8 mouse cellular contexts compared by ENCODE assay signal in the genomic region with DNA sequence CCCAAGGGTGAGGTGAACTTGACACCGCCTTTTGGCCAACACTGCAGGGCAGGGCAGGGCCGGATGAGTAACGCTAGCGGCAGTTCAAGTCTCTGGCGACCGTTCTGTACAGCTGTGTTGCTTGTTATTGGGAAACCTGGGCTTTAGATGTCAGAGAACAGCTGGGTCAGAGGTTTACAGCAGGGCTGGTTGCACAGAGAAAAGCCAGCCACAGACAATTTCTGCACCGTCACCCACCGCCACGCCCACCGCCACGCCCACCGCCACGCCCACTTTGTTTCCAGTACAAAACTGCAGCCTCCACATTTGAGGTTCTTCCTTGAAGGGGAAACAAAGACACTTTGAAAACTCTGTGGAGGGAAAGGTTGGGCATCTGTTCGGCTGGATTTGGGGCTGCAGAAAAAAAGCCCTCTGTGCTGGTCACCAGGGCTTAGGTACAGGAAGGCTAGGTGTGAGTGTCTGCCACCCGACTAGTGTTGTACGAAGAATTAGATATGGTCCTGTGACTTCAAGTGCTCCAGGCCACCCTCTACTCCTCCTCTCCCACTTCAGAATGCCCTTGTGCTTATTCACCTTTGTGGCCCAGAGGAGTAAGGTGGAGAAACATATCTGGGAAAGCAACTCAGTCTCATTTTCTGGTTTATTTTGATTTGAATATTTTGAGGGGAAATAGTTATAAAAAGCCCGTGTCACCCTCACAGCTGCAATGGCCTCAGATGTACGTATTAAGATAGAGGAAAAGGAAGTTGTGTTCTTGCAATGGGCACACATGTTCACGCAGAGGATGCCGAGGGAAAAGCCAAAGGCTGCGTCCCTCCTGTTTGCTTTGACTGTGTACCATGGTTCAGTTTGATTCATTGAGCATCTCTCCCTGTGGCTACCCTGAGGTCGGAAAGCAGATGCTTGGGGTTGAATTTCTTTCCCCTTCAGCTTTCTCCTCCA.
A peak's percentile ranks its signal among the peaks of the same experiment; 100 is the strongest.
DNase-seq lines count a peak whose midpoint lies in the region; ATAC-seq and TF ChIP-seq lines count a peak whose summit lies in the region.

No protein-coding gene starts in this region.

- H3K4me3 ChIP-seq in MEL (ENCODE audit: control insufficient read depth in 1 of 2, insufficient read depth in 1 of 2, low read depth in 2 of 2, low read length in 2 of 2), result peak overlapping the region; percentile 60 to 71
- H3K4me3 ChIP-seq in intestine, postnatal 0 days (ENCODE audit: low read depth, low read length), result no peak overlapping the region
- peak overlapping the region; percentile 20; the same call in 1 of the 2 replicates for H3K4me3 ChIP-seq in lung, embryonic 14.5 days (ENCODE audit: low read depth, low read length)

- peak; percentile 71 for DNase-seq in MEL (ENCODE audit: low read depth, low spot score)
- DNase-seq in c-Kit-positive CD71-negative TER-119-negative erythroid progenitor cells, embryonic 14.5 days (ENCODE audit: low read depth), result peak; percentile 50
- DNase-seq in lung, embryonic 14.5 days, result peak; percentile 79
- peak; percentile 61 to 87 for DNase-seq in urinary bladder, postnatal 4 days (ENCODE audit: low spot score in 2 of 2)
- DNase-seq in cerebellum, postnatal 36 days, result no peak

- peak; percentile 98 for ATAC-seq in granulocyte monocyte progenitor cell, adult 5-6 weeks (replicated peaks; ENCODE audit: poor library complexity, severe bottlenecking)
- ATAC-seq in intestine, postnatal 0 days, result peak; percentile 68
- peak; percentile 86 for ATAC-seq in lung, embryonic 14.5 days (ENCODE audit: insufficient read depth)
- ATAC-seq in neutrophil, adult 5-6 weeks (ENCODE audit: extremely low read depth, insufficient number of reproducible peaks, low FRiP score, poor library complexity, severe bottlenecking), result peak; percentile 53; the same call in 1 of the 2 replicates

- TF ChIP-seq RAD21 in MEL (IDR thresholded peaks at IDR 0.05; ENCODE audit: low read depth, low read length), result no peak

- H3K27me3 ChIP-seq in MEL (ENCODE audit: control insufficient read depth in 1 of 2, insufficient read depth in 2 of 2, low read length in 2 of 2), result peaks cover 0 to 6% of the 10 kb centered on the region in 2 experiments; a peak in 1 of 4 replicates
- H3K27me3 ChIP-seq in intestine, postnatal 0 days (replicated peaks; ENCODE audit: control insufficient read depth, insufficient read depth, low read length), result no peaks in the 10 kb centered on the region
- H3K27me3 ChIP-seq in lung, embryonic 14.5 days (ENCODE audit: insufficient read depth, low read length), result no peaks in the 10 kb centered on the region

- no peak for TF ChIP-seq POLR2A in MEL (IDR thresholded peaks at IDR 0.05; ENCODE audit: control insufficient read depth in 1 of 2, insufficient read depth in 1 of 2, low read depth in 1 of 2, low read length in 2 of 2, poor library complexity in 1 of 2)

- TF ChIP-seq CTCF in MEL (IDR thresholded peaks at IDR 0.05 in 2 of 3, conservative IDR thresholded peaks at IDR 0.05 in 1 of 3; ENCODE audit: control insufficient read depth in 1 of 3, insufficient read depth in 1 of 3, low read depth in 2 of 3, low read length in 3 of 3, poor library complexity in 1 of 3, severe bottlenecking in 1 of 3), result no peak
- TF ChIP-seq CTCF in intestine, postnatal 0 days (IDR thresholded peaks at IDR 0.05; ENCODE audit: low read depth), result no peak
- TF ChIP-seq CTCF in lung, embryonic 14.5 days (IDR thresholded peaks at IDR 0.05; ENCODE audit: low read depth), result no peak

- 0 out of 4 replicates have a peak, but pooled peaks cover 0 to 2% of the 10 kb centered on the region in 2 experiments for H3K36me3 ChIP-seq in MEL (ENCODE audit: control insufficient read depth in 1 of 2, insufficient read depth in 2 of 2, low read length in 2 of 2)
- no peaks in the 10 kb centered on the region for H3K36me3 ChIP-seq in intestine, postnatal 0 days (ENCODE audit: control insufficient read depth, insufficient read depth)
- no peaks in the 10 kb centered on the region for H3K36me3 ChIP-seq in lung, embryonic 14.5 days (ENCODE audit: insufficient read depth)

- peaks cover 0 to 3% of the 10 kb centered on the region in 2 experiments; a peak in 2 of 4 replicates for H3K4me1 ChIP-seq in MEL (ENCODE audit: control insufficient read depth in 1 of 2, insufficient read depth in 2 of 2, low read length in 2 of 2)
- no peaks in the 10 kb centered on the region for H3K4me1 ChIP-seq in intestine, postnatal 0 days (replicated peaks; ENCODE audit: control insufficient read depth, insufficient read depth, low read length)
- H3K4me1 ChIP-seq in lung, embryonic 14.5 days (ENCODE audit: insufficient read depth), result 0 out of 2 replicates have a peak, but pooled peaks cover 12% of the 10 kb centered on the region

- WGBS in intestine, postnatal 0 days, result 36% methylated on average over 22 of the region's 22 CpGs
- 29% methylated on average over 22 of the region's 22 CpGs for WGBS in lung, embryonic 14.5 days

- H3K4me2 ChIP-seq in intestine, postnatal 0 days (replicated peaks; ENCODE audit: low read depth), result peak overlapping the region; percentile 41; the same call in 1 of the 2 replicates
- peak overlapping the region; percentile 56 for H3K4me2 ChIP-seq in lung, embryonic 14.5 days

- H3K9ac ChIP-seq in MEL (ENCODE audit: control insufficient read depth, low read depth, low read length, poor library complexity, severe bottlenecking), result no peak overlapping the region
- no peak overlapping the region for H3K9ac ChIP-seq in intestine, postnatal 0 days (ENCODE audit: low read depth, low read length)
- no peak overlapping the region; the same call in 1 of the 2 replicates for H3K9ac ChIP-seq in lung, embryonic 14.5 days

- TF ChIP-seq EP300 in MEL (IDR thresholded peaks at IDR 0.05; ENCODE audit: low read depth in 1 of 2, low read length in 2 of 2), result no peak

- H3K79me2 ChIP-seq in MEL (ENCODE audit: control insufficient read depth, insufficient read depth, low read length, poor library complexity), result no peaks in the 10 kb centered on the region

- H3K9me3 ChIP-seq in MEL (replicated peaks; ENCODE audit: insufficient read depth, low read length), result no peaks in the 10 kb centered on the region
- H3K9me3 ChIP-seq in intestine, postnatal 0 days (ENCODE audit: control insufficient read depth), result no peaks in the 10 kb centered on the region
- no peaks in the 10 kb centered on the region for H3K9me3 ChIP-seq in lung, embryonic 14.5 days (ENCODE audit: low read depth, low read length)

- no peak overlapping the region for H3K27ac ChIP-seq in MEL (ENCODE audit: control insufficient read depth, low read depth, low read length)
- no peak overlapping the region for H3K27ac ChIP-seq in intestine, postnatal 0 days (ENCODE audit: low read depth, low read length)
- no peak overlapping the region for H3K27ac ChIP-seq in lung, embryonic 14.5 days (ENCODE audit: low read depth)

TF ChIP-seq in MEL, 35 proteins besides CTCF, POLR2A, EP300 and RAD21:
- TF ChIP-seq GABPA (IDR thresholded peaks at IDR 0.05; ENCODE audit: low read depth, low read length), result no peak
- TF ChIP-seq ZMIZ1 (IDR thresholded peaks at IDR 0.05; ENCODE audit: low read depth, low read length), result no peak
- no peak for TF ChIP-seq UBTF (IDR thresholded peaks at IDR 0.05; ENCODE audit: borderline replicate concordance, insufficient read depth, low read depth, low read length)
- TF ChIP-seq TCF12 (IDR thresholded peaks at IDR 0.05; ENCODE audit: low read depth, low read length), result peak; percentile 16; the same call in 1 of the 2 replicates
- no peak for TF ChIP-seq USF1 (IDR thresholded peaks at IDR 0.05; ENCODE audit: low read depth, low read length)
- no peak for TF ChIP-seq CHD2 (IDR thresholded peaks at IDR 0.05; ENCODE audit: low read length)
- no peak for TF ChIP-seq ZC3H11A (IDR thresholded peaks at IDR 0.05; ENCODE audit: low read depth, low read length)
- no peak for TF ChIP-seq CHD1 (IDR thresholded peaks at IDR 0.05; ENCODE audit: low read depth, low read length)
- TF ChIP-seq SMC3 (IDR thresholded peaks at IDR 0.05; ENCODE audit: low read depth, low read length), result no peak
- no peak for TF ChIP-seq RCOR1 (IDR thresholded peaks at IDR 0.05; ENCODE audit: low read depth, low read length)
- no peak for TF ChIP-seq TAL1 (IDR thresholded peaks at IDR 0.05; ENCODE audit: low read length)
- no peak for TF ChIP-seq MEF2A (IDR thresholded peaks at IDR 0.05; ENCODE audit: extremely low read depth, insufficient replicate concordance, low read depth, low read length, poor library complexity, severe bottlenecking)
- TF ChIP-seq USF2 (IDR thresholded peaks at IDR 0.05; ENCODE audit: borderline replicate concordance in 1 of 2, insufficient read depth in 1 of 2, low read depth in 1 of 2, low read length in 2 of 2), result no peak
- TF ChIP-seq MAZ (IDR thresholded peaks at IDR 0.05; ENCODE audit: low read depth, low read length), result no peak
- 0 out of 2 replicates have a peak, but pooled peaks have one; percentile 21 for TF ChIP-seq TBP (IDR thresholded peaks at IDR 0.05; ENCODE audit: low read depth, low read length)

Comparison
In these comparisons a context has a peak if more than half of its experiments do, and no peak if none do; other contexts are left out.
1. DNase-seq: peak in MEL (single experiment), c-Kit-positive CD71-negative TER-119-negative erythroid progenitor cells, embryonic 14.5 days (single experiment), lung, embryonic 14.5 days (single experiment) and urinary bladder, postnatal 4 days (2 of 2); none in cerebellum, postnatal 36 days (0 of 2).
2. Peak in every context shown above with its lines, with median percentiles within 50 percentile points of each other: ATAC-seq.